8 mouse cellular contexts compared by ENCODE assay signal in genomic region chr12:99393867-99394630, GRCm38 (mm10).
DNase-seq lines count a peak whose midpoint lies in the region; ATAC-seq and TF ChIP-seq lines count a peak whose summit lies in the region.

No protein-coding gene starts in this region.

- H3K9ac ChIP-seq in liver, adult 2 months (ENCODE audit: low read depth, low read length) = peak overlapping the region; percentile 89
- H3K9ac ChIP-seq in embryonic facial prominence, embryonic 15.5 days = peak overlapping the region; percentile 67; the same call in 1 of the 2 replicates
- no peak overlapping the region for H3K9ac ChIP-seq in limb, embryonic 11.5 days (ENCODE audit: low read length)

- H3K9me3 ChIP-seq in embryonic facial prominence, embryonic 15.5 days (replicated peaks) = no peaks in the 10 kb centered on the region
- no peaks in the 10 kb centered on the region for H3K9me3 ChIP-seq in limb, embryonic 11.5 days (ENCODE audit: control insufficient read depth, low read length)

- peak; percentile 68 for DNase-seq in liver, adult 2 months (ENCODE audit: extremely low read depth, low read depth, low spot score)
- DNase-seq in liver = no peak
- no peak for DNase-seq in limb, embryonic 11.5 days (ENCODE audit: low spot score)
- no peak for DNase-seq in layer of hippocampus, adult 9-10 months (ENCODE audit: low spot score)
- no peak for DNase-seq in cerebellum, adult 11 months
- no peak for DNase-seq in thymus, postnatal 36 days

- no peak for TF ChIP-seq CTCF in liver, adult 2 months (IDR thresholded peaks at IDR 0.05; ENCODE audit: low read depth, low read length)
- TF ChIP-seq CTCF in small intestine, adult 2 months (IDR thresholded peaks at IDR 0.05; ENCODE audit: extremely low read depth, insufficient read length, insufficient replicate concordance, low read depth, low read length) = no peak

- no peak for ATAC-seq in embryonic facial prominence, embryonic 15.5 days (ENCODE audit: insufficient number of reproducible peaks, low FRiP score, low TSS enrichment, low read depth)
- no peak for ATAC-seq in limb, embryonic 11.5 days (ENCODE audit: insufficient number of reproducible peaks, low FRiP score, low TSS enrichment, low read depth)

- H3K4me1 ChIP-seq in liver, adult 2 months (ENCODE audit: control insufficient read depth, insufficient read depth, low read length) = peaks cover 27% of the 10 kb centered on the region
- H3K4me1 ChIP-seq in embryonic facial prominence, embryonic 15.5 days = peaks cover 14% of the 10 kb centered on the region
- peaks cover 8% of the 10 kb centered on the region for H3K4me1 ChIP-seq in limb, embryonic 11.5 days (ENCODE audit: control insufficient read depth, insufficient read depth, low read length)
- peaks cover 14% of the 10 kb centered on the region; the same call in 1 of the 2 replicates for H3K4me1 ChIP-seq in small intestine, adult 2 months (ENCODE audit: control insufficient read depth, insufficient read depth, insufficient read length, low read length)

- H3K4me3 ChIP-seq in liver, adult 2 months (ENCODE audit: insufficient read depth, low read depth, low read length) = no peak overlapping the region
- peak overlapping the region; percentile 90 for H3K4me3 ChIP-seq in embryonic facial prominence, embryonic 15.5 days (replicated peaks)
- peak overlapping the region; percentile 95 for H3K4me3 ChIP-seq in limb, embryonic 11.5 days (ENCODE audit: low read depth, low read length)
- peak overlapping the region; percentile 89 for H3K4me3 ChIP-seq in small intestine, adult 2 months (ENCODE audit: low read depth, low read length)

- H3K79me2 ChIP-seq in liver, adult 2 months (ENCODE audit: control insufficient read depth, insufficient read depth, low read length) = peaks cover 14% of the 10 kb centered on the region; the same call in 1 of the 2 replicates

- no peaks in the 10 kb centered on the region for H3K27me3 ChIP-seq in liver, adult 2 months (ENCODE audit: control insufficient read depth, insufficient read depth, low read length)
- no peaks in the 10 kb centered on the region for H3K27me3 ChIP-seq in embryonic facial prominence, embryonic 15.5 days
- H3K27me3 ChIP-seq in limb, embryonic 11.5 days (ENCODE audit: control insufficient read depth, insufficient read depth, low read length) = no peaks in the 10 kb centered on the region
- no peaks in the 10 kb centered on the region for H3K27me3 ChIP-seq in small intestine, adult 2 months (ENCODE audit: control insufficient read depth, insufficient read depth, low read length)

- 24% methylated on average over 11 of the region's 11 CpGs for WGBS in liver, adult 2 months
- 48% methylated on average over 11 of the region's 11 CpGs for WGBS in embryonic facial prominence, embryonic 15.5 days
- 38% methylated on average over 11 of the region's 11 CpGs for WGBS in limb, embryonic 11.5 days
- WGBS in small intestine, adult 2 months = 32% methylated on average over 11 of the region's 11 CpGs

- H3K27ac ChIP-seq in liver, adult 2 months (replicated peaks; ENCODE audit: insufficient read depth, low read depth, low read length) = peak overlapping the region; percentile 96
- peak overlapping the region; percentile 94 for H3K27ac ChIP-seq in embryonic facial prominence, embryonic 15.5 days (replicated peaks)
- no peak overlapping the region for H3K27ac ChIP-seq in limb, embryonic 11.5 days (replicated peaks; ENCODE audit: low read depth, low read length)
- peak overlapping the region; percentile 96 for H3K27ac ChIP-seq in small intestine, adult 2 months (ENCODE audit: insufficient read depth, low read depth, low read length)

- peak overlapping the region; percentile 78 for H3K4me2 ChIP-seq in embryonic facial prominence, embryonic 15.5 days (replicated peaks)
- H3K4me2 ChIP-seq in limb, embryonic 11.5 days (ENCODE audit: low read depth, severe bottlenecking) = peak overlapping the region; percentile 90

- no peaks in the 10 kb centered on the region for H3K36me3 ChIP-seq in liver, adult 2 months (ENCODE audit: control insufficient read depth, insufficient read depth, low read length)
- H3K36me3 ChIP-seq in embryonic facial prominence, embryonic 15.5 days = no peaks in the 10 kb centered on the region
- H3K36me3 ChIP-seq in limb, embryonic 11.5 days (ENCODE audit: control insufficient read depth, insufficient read depth, low read length) = no peaks in the 10 kb centered on the region
- H3K36me3 ChIP-seq in small intestine, adult 2 months (ENCODE audit: control insufficient read depth, insufficient read depth, low read length) = no peaks in the 10 kb centered on the region

- no peak for TF ChIP-seq POLR2A in liver, adult 2 months (IDR thresholded peaks at IDR 0.05; ENCODE audit: extremely low read depth, insufficient read depth, low read length)
- no peak for TF ChIP-seq POLR2A in small intestine, adult 2 months (IDR thresholded peaks at IDR 0.05; ENCODE audit: low read depth, low read length)
